In the genomic region with DNA sequence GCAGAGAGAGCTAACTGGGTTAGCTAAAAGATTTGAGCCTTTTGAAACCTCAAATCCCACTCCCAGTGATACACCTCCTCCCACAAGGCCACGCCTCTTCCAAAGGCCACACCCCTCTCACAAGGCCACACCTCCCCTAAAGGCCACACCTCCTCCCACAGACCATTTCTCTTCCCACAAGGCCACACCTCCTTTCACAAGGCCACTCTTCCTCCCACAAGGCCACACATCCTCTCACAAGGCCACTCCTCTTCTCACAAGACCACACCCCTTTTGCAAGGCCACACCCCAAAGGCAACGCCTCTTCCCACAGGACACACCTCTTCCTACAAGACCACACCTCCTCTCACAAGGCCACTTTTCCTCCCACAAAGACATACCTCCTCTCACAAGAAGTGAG, we compare ENCODE assay signal across 14 mouse cellular contexts. TPM values are rescaled to one million over a fixed set of nuclear protein-coding genes. Genes with fewer than 3 reads are reported as not detected.
DNase-seq lines count a peak whose midpoint lies in the region; ATAC-seq lines count a peak whose summit lies in the region.
"Had no signal": no experiment of that assay in that cellular context is flagged by ENCODE, and none has a peak within 500 bp of the region (broad histone marks: within the 10 kb centered on the region; RNA-seq: fewer than 3 reads in every experiment).

No protein-coding gene starts in this region.

- no peak overlapping the region for H3K27ac ChIP-seq in forebrain, embryonic 14.5 days (ENCODE audit: low read depth, low read length)
- no peak overlapping the region for H3K27ac ChIP-seq in forebrain, embryonic 16.5 days (ENCODE audit: low read length)
- H3K27ac ChIP-seq: forebrain, embryonic 13.5 days had no signal

- H3K9ac ChIP-seq in forebrain, embryonic 14.5 days (ENCODE audit: low read length) = no peak overlapping the region
- H3K9ac ChIP-seq in forebrain, embryonic 16.5 days (replicated peaks; ENCODE audit: low read depth, low read length) = no peak overlapping the region
- H3K9ac ChIP-seq: forebrain, embryonic 13.5 days had no signal

- H3K4me1 ChIP-seq in forebrain, embryonic 14.5 days (ENCODE audit: control insufficient read depth, insufficient read depth, low read length) = peaks cover 8% of the 10 kb centered on the region; the same call in 1 of the 2 replicates
- H3K4me1 ChIP-seq in forebrain, embryonic 16.5 days (replicated peaks; ENCODE audit: control insufficient read depth, insufficient read depth, low read length) = peaks cover 20% of the 10 kb centered on the region

- WGBS in forebrain, embryonic 14.5 days = 15% methylated on average over 2 of the region's 2 CpGs
- 36% methylated on average over 2 of the region's 2 CpGs for WGBS in forebrain, embryonic 16.5 days

- no peaks in the 10 kb centered on the region for H3K9me3 ChIP-seq in forebrain, embryonic 14.5 days (replicated peaks; ENCODE audit: control insufficient read depth, low read length)
- no peaks in the 10 kb centered on the region for H3K9me3 ChIP-seq in forebrain, embryonic 16.5 days (ENCODE audit: control insufficient read depth, low read length)
- H3K9me3 ChIP-seq: forebrain, embryonic 13.5 days had no signal

- peaks cover 3% of the 10 kb centered on the region for H3K27me3 ChIP-seq in forebrain, embryonic 14.5 days (replicated peaks; ENCODE audit: control insufficient read depth, insufficient read depth, low read length)
- H3K27me3 ChIP-seq in forebrain, embryonic 16.5 days (replicated peaks; ENCODE audit: control insufficient read depth, insufficient read depth, low read length) = no peaks in the 10 kb centered on the region

- no peak overlapping the region for H3K4me3 ChIP-seq in forebrain, embryonic 14.5 days (ENCODE audit: low read depth, low read length)
- H3K4me3 ChIP-seq in forebrain, embryonic 16.5 days (replicated peaks; ENCODE audit: low read length) = no peak overlapping the region
- H3K4me3 ChIP-seq: forebrain, embryonic 13.5 days had no signal

- no peak for ATAC-seq in cerebellum, adult (ENCODE audit: insufficient number of reproducible peaks, low FRiP score, low TSS enrichment)
- no peak for ATAC-seq in forebrain, embryonic 14.5 days
- ATAC-seq in forebrain, embryonic 16.5 days = no peak
- ATAC-seq: forebrain, embryonic 13.5 days had no signal

- peak; percentile 24 for DNase-seq in cerebellum, adult 11 months
- DNase-seq in thymus, postnatal 4 days = peak; percentile 55
- DNase-seq in thymus, postnatal 14 days = no peak
- peak; percentile 87 for DNase-seq in induced T-regulatory cell, adult 2 months (ENCODE audit: low read depth)
- DNase-seq in MN1 (ENCODE audit: low spot score) = no peak
- DNase-seq in forebrain, embryonic 14.5 days (ENCODE audit: low spot score) = no peak
- DNase-seq: cerebellum, postnatal 14 days had no signal

- peaks cover 11% of the 10 kb centered on the region; the same call in 1 of the 2 replicates for H3K36me3 ChIP-seq in forebrain, embryonic 14.5 days (ENCODE audit: control insufficient read depth, insufficient read depth, low read length)
- no peaks in the 10 kb centered on the region for H3K36me3 ChIP-seq in forebrain, embryonic 16.5 days (ENCODE audit: control insufficient read depth, insufficient read depth)

- no peak overlapping the region for H3K4me2 ChIP-seq in forebrain, embryonic 14.5 days (ENCODE audit: low read length)
- H3K4me2 ChIP-seq in forebrain, embryonic 16.5 days (ENCODE audit: low read length) = no peak overlapping the region
- H3K4me2 ChIP-seq: forebrain, embryonic 13.5 days had no signal

RNA-seq across cellular contexts. Expression of gene Rasal1, which starts 28.9 kb away (rescaled TPM):
- 1.5 and 3.2 TPM in 2 replicates for polyA plus RNA-seq in forebrain, embryonic 14.5 days (2014; fragmentation: Nextera tagmentation; extraction: Ambion mirVana)
- polyA plus RNA-seq in forebrain, embryonic 16.5 days (2015; fragmentation: Nextera tagmentation; extraction: Ambion mirVana) = 5.3 and 6.3 TPM in 2 replicates

RNA-seq across cellular contexts. Expression of gene Dtx1, which starts 34.2 kb away (rescaled TPM):
- 27.5 and 35.5 TPM in 2 replicates for polyA plus RNA-seq in forebrain, embryonic 14.5 days (2014; fragmentation: Nextera tagmentation; extraction: Ambion mirVana)
- polyA plus RNA-seq in forebrain, embryonic 16.5 days (2015; fragmentation: Nextera tagmentation; extraction: Ambion mirVana) = 43.4 and 44.1 TPM in 2 replicates
- polyA plus RNA-seq: liver, embryonic 16.5 days had no signal

RNA-seq across cellular contexts. Expression of gene Cfap73, which starts 43.5 kb away (rescaled TPM):
- polyA plus RNA-seq in forebrain, embryonic 14.5 days (2014; fragmentation: Nextera tagmentation; extraction: Ambion mirVana) = 0.19 and 0.57 TPM in 2 replicates
- polyA plus RNA-seq in forebrain, embryonic 16.5 days (2015; fragmentation: Nextera tagmentation; extraction: Ambion mirVana) = 0.39 and 0.46 TPM in 2 replicates
- polyA plus RNA-seq: forebrain, embryonic 13.5 days; heart, embryonic 16.5 days; large intestine, adult 2 months; liver, embryonic 16.5 days; small intestine, adult 2 months had no signal

Comparison
In these comparisons a context has a peak if more than half of its experiments do, and no peak if none do; other contexts are left out.
1. DNase-seq: peak in cerebellum, adult 11 months (single experiment), thymus, postnatal 4 days (single experiment) and induced T-regulatory cell, adult 2 months (single experiment); none in thymus, postnatal 14 days (single experiment), MN1 (single experiment) and forebrain, embryonic 14.5 days (single experiment).